Mouse (Mus musculus) frontal cortex, postnatal 36 days (tissue): Measurements from ENCODE around the gene Rtn3.
"Not testable (repeated sequence)": the region's sequence is repeated elsewhere in the genome, so short reads cannot be mapped to it uniquely, and the experiment has no call there.

Source experiments
- DNase-seq, 2 experiments: peaks; one replicate each; pipeline ENCODE4 v3.0.0; 2022; ENCODE audit warnings: low spot score in 2 of 2

Gene Rtn3

DNA sequence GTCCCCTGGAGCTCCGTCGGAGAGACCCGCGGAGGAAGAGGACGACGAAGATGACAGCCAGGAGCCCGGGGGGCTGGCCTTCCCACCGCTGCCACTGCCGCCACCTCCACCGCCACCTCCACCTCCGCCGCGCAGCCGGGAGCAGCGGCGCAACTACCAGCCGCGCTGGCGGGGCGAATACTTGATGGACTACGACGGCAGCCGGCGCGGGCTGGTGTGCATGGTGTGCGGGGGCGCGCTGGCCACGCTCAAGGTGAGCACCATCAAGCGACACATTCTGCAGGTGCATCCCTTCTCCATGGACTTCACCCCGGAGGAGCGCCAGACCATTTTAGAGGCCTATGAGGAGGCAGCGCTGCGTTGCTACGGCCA is 60.4 kb downstream of the Rtn3 start:
- DNase-seq: peak in 1 of 2 experiments; percentile 29

DNA sequence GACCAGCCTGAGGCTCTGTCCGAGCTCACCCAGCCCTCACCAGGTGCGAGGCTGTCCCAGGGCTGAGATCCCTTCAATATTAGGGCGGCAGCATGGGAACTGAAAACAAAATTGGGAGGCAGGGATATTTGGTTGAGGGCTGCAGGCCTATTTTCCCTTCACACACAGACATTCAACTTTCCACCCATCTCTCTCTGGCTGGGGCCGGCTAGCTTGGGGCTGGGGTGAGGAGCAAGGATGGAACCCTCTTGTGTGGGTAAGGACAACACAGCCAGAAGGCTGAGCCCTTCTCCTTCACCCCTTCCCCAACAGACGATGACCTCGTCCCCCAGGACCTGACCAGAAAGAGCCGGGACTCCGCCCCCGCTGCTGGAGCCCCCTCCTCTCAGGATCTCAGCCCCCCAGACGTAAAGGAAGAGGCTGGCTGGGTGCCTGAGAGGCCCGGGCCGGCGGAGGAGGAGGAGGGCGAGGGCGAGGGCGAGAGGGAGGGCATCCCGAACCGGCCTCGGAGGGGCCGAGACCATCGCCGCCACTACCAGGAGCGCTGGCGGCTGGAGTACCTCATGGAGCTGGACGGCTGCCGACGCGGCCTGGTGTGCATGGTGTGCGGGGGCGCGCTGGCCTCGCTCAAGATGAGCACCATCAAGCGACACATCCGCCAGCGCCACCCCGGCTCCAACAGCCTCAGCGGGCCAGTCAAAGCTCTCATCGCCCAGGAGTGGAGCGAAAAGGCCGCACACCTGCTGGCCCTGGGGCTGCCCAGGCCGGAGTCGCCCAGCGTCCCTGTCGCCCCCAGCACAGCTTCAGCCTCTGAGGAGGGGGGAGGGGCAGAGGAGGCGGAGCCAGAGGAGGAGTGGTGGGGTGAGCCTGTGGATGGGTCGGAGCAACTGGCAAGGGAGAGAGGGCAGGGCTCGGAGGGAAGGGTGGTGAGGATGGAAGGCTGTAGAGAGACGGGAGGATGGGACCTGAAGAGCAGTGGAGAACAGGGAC is 61.2 kb downstream of the Rtn3 start:
- DNase-seq: peak; percentile 70 to 84

DNA sequence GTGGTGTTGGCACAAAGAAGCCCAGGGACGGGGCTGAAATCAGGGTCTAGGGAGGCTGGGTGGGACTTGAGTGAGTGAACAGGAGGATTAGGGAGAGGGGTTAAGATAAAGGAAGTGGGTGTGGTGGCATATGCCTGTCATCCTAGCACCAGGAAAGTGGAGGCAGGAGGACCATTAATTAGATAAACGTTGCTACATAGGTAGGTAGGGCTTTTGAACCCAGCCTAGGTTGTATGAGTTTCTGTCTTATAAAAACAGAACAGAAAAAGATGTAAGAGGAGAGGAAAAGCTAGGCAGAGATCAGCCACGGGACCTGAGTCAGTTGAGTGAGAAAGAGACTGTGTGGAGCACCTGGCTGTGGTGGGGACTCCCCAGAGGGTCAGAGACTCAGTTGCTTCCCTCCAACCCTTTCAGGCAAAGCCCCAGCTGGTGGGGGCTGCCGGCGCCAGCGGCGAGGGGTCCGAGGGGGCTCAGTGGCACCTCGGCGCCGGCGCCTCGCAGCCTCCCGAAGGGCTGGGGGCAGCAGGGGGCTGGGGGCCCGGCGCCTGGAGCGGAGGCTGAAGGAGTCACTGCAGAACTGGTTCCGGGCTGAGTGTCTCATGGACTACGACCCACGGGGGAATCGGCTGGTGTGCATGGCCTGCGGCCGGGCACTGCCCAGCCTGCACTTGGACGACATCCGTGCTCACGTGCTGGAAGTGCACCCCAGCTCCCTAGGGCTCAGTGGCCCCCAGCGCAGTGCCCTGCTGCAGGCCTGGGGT is 62.1 kb downstream of the Rtn3 start:
- DNase-seq: no peak

DNA sequence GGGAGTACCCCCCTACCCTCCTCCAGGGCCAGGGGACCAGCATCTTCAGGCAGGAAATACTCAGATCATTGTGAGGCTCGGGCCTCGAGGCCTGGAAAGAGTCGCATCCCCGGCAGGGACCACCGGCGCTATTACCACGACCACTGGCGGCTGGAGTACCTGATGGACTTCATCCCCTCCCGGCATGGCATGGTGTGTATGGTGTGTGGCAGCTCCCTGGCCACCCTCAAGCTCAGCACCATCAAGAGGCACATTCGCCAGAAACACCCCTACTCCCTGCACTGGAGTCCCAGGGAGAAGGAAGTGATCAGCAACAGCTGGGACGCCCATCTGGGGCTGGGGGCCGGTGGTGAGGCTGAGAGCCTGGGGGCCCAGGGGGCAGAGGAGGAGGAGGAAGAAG is 63.0 kb downstream of the Rtn3 start:
- no peak for DNase-seq

GRCm38 (mm10) chr19:7419134-7419533 is 63.9 kb downstream of the Rtn3 start:
- no peak for DNase-seq

GRCm38 (mm10) chr19:7417911-7418849 is 64.9 kb downstream of the Rtn3 start:
- DNase-seq: peak; percentile 74 to 82

DNA sequence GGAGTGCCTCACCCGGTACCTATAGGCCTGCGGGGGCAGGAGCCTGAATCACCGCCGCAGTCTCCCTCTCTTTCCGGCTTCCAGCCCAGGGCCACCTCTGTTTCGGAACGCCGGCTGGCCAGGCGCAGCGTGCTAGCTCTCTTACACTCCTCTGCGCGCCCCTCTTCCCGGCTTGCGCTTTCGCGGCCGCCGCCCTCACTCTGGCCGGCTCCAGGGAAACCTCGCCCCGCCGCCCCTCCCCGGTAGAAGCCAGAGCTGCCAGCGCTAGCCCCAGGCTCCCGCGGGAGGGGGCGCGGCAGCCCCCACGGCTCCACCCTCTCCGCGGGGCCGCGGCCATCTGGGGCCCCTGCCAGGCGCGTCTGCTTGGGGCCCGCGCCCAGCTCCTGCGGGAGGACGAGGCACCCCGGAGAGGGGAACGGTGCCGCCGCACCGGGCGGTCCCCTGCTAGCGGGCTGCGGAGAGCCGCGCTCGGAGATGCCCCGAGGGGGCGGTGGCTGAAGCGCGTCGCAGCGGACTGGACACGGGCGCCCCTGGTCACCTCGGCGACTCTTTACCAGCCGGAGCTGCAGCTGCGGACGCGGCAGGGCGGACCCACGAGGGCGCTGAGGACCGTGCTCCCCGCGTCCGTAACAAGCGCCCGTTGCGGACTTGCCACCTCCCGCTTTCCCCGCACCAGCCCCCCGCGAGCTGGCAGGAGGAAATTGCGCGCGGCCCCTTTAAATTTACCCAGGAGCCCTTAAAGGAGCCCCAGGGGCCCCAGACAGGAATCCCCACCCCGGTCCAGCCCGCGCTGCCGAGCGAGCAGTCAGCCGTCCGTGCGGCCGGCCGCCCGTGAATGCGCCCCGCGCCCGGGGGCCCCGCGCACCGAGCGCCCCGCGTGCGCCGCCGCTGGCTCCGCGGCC is 66.0 kb downstream of the Rtn3 start, which contains the start of gene 2700081O15Rik:
Gene 2700081O15Rik (plus strand): TSS at position 792 of the 902 bp plus-strand sequence.
- DNase-seq: peak; percentile 68 to 75

DNA sequence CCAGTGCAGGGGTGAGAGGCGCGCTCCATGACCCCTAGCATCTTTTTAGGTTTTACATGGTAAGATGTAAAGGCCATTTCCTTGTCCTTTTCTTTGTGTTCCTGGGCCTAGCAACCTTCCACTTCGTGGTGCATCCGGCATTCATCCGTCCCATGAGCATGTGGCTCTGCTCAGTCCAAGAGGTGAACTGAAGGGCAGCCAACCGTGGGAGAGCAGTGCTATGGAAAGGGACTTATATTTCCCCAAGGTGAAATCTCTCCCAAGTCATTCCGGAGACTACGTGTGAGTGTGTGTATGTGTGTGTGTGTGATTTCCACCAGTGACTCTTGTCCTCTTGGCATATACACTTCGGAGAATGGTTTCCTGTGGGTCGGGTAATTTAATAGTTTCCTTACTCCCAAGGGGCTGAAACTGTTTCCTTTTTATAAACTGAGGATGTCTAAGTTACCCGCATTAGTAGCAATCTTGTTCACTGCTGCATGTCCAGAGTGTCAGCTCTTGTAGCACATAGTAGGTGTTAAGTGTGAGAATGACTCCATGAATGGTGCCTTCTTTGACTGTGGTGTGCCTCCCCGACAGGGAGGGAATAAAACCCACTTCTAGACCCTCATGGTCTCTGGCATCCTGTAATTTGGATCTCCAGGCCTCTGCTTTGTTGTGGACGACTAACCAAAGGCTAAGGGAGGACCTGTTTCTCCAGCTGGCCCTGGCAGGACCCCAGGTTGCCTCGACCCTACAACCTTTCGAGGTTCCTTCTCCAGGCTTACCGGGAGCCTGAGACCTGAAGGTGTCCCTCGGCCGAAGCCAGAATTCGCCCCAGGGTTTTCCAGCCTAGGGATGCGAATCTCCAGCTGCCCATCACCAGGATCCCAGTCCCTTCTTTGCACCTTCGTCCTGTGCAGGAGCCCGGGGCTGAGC is 66.9 kb downstream of the Rtn3 start:
- no peak for DNase-seq

- no peak for DNase-seq
Measured at GRCm38 (mm10) chr19:7412361-7412760, 70.7 kb downstream of the Rtn3 start.

DNA sequence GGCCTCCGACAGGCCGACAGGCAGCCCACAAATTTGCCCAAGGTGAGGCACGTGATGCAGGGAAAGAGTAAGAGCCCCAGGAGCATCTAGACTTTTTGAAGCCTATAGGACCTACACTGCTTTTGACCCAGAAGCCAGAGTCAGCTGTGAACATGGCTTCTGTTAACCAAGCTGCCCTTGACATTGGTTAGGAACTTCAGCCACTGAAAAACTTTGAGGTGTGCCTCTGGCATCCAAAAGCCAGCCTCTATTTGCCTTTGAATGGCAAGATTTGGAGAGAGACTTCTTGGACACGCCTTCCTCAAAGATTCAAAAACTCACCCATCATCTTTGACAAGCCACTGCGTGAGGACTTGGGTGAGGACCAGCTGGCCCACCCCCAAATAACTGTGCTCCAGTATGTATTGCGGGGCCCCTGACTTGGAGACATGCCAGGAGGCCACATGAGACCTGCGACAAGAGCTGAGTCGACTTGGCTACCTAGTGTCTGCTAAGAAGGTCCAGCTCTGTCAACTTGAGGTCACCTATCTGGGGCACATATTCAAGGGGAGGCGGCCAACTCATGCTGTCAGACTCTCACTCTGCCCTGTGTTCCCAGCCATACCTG is 78.4 kb downstream of the Rtn3 start:
- no peak for DNase-seq

- DNase-seq: no peak
Measured at GRCm38 (mm10) chr19:7400635-7401034, 82.4 kb downstream of the Rtn3 start.

- DNase-seq: not testable (repeated sequence)
Measured at GRCm38 (mm10) chr19:7398898-7399297, 84.2 kb downstream of the Rtn3 start.

DNA sequence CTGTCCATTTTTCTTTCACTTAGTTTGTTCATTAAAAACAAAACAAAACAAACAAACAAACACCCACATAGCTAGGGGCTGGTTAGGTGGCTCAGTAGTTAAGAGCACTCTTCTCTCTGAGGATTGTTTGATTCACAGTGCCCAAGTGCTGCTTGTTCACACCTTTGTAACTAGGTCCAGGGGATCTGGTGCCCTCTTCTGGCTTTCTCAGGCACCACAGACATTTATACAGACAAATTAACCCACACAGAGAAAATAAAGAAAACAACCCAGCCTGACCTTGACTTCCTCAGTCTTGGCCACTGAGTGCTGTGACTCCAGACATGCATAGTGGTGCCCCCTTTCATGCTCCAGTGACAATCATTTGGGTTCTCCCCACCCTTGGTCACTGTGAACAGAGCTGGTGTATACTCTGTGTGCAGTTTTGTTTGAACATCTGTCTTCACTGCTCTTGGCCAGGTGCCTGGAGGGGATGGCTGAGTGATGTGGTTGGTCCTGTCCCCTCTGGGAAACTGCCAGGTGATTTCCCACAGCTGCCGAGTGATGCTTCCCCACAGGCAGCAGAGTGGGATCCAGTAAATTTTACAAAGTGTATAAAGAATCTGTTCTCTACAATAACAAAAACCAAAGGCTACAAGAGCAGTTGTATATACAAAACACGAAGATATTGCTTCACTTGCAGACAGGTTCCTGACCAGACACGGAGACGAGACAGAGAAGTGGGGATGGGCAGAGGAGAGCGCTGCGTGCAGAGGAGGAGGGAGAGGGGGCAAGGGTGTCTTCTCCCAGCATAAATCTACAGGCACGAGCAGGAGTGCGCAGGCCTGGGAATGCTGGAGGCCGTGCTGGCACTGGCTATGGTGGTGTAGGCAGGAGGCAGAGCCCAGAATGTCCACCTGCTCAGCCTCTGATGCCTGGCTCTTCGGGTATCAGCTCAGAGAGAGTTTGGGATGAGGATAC is 85.9 kb downstream of the Rtn3 start:
- DNase-seq: not testable (repeated sequence)

- DNase-seq: no peak
Measured at GRCm38 (mm10) chr19:7388488-7388887, 94.6 kb downstream of the Rtn3 start.

DNA sequence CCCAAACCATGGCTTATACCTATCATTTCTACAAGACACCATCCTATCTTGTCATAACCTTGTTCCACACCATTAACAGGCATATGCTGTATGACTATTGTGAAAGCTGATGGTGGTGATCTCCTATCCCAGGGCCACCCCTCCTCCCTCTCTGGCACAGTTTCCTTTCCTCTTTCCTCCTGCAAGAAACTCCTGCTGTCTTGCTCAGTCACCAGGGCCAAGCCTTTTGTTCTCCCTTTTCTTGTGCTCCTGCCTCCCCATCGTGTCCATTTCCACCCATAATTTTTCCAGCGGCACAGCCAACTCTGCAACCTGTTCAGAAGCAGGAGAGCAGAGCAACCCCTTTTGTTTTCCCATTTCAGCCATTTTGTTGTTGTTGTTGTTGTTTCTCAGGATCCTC is 97.0 kb downstream of the Rtn3 start:
- no peak for DNase-seq

DNA sequence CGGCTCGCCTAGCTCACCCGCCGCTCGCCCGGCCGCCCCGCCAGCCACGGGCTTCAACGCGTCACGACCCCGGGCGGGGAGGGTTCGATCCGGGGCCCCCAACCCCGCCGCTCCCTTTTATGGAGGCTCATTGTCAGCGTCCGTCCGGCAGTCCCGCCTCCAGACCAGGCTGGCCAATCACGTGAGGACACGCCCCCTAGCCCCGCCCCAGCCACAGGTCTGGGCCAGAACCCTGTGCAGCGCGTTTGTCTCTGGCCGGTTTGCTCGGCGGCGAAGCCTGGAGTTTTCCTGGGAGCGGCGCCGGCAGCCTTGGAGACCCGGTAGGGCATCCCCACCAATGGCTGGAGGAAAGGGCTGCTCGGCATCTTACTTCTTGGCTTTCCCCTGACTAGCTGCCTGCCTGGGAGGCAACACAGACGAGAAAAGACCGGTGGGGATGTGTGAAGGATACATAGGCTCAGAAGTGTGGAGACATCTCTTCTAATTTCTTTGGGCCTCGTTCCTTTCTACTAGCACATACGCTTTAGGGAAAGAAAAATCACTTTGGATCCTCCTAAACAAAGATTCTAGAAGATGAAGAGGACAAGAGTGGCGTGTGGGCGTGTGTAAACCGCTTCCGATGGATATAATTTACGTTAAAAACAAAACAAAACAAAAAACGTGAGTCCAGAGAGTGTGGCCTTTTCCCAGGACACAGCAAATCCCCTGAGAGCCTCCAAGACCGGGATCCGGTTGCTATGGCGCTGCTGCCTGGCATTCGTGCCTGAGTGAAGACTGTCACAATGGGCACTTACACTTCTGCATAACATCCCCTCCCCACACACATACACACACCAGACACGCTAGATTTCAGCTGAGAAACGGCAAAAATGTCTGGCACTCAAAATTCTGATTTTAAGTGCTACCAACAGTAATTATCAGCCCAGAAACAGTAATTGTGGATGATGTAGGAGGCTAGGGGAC is 99.9 kb downstream of the Rtn3 start, which contains the start of gene Spindoc:
Gene Spindoc (minus strand): TSS at position 92 of the 963 bp plus-strand sequence.
- peak; percentile 98 to 99 for DNase-seq
